Mouse (Mus musculus) lung, postnatal 10 days (tissue): ENCODE results near the gene Olfr458.
"Not testable (repeated sequence)": the region's sequence is repeated elsewhere in the genome, so short reads cannot be mapped to it uniquely, and the experiment has no call there.

Experiments
- DNase-seq: peaks from one replicate; pipeline ENCODE4 v3.0.0; 2021

Olfr458 gene

GRCm38 (mm10) chr6:42465096-42465495 is at the start of gene Olfr458:
Gene Olfr458 (minus strand): TSS chr6:42465196.
- no peak for DNase-seq

GRCm38 (mm10) chr6:42513461-42513860 is 48.5 kb upstream of the Olfr458 start:
- DNase-seq = no peak

- DNase-seq = no peak
Measured at GRCm38 (mm10) chr6:42509311-42509710, 44.3 kb upstream of the Olfr458 start.

GRCm38 (mm10) chr6:42503478-42503877 is 38.5 kb upstream of the Olfr458 start:
- peak; percentile 17 for DNase-seq

GRCm38 (mm10) chr6:42489731-42490130 is 24.7 kb upstream of the Olfr458 start:
- no peak for DNase-seq

- no peak for DNase-seq
Measured at GRCm38 (mm10) chr6:42487114-42487513, 22.1 kb upstream of the Olfr458 start, which contains the start of gene Olfr456. Gene Olfr456 (minus strand): TSS chr6:42487214.

- peak; percentile 21 for DNase-seq
Measured at GRCm38 (mm10) chr6:42484633-42485032, 19.6 kb upstream of the Olfr458 start.

- no peak for DNase-seq
Measured at GRCm38 (mm10) chr6:42476235-42476634, 11.2 kb upstream of the Olfr458 start, which contains the start of gene Olfr457. Gene Olfr457 (minus strand): TSS chr6:42476335.

- not testable (repeated sequence) for DNase-seq
Measured at GRCm38 (mm10) chr6:42471298-42471697, 6.3 kb upstream of the Olfr458 start.

- DNase-seq = no peak
Measured at GRCm38 (mm10) chr6:42470542-42470941, 5.5 kb upstream of the Olfr458 start.

GRCm38 (mm10) chr6:42447381-42447780 is 17.6 kb downstream of the Olfr458 start:
- no peak for DNase-seq

GRCm38 (mm10) chr6:42444491-42444890 is 20.5 kb downstream of the Olfr458 start:
- no peak for DNase-seq

- no peak for DNase-seq
Measured at GRCm38 (mm10) chr6:42441395-42441794, 23.6 kb downstream of the Olfr458 start.

- no peak for DNase-seq
Measured at GRCm38 (mm10) chr6:42435490-42435889, 29.5 kb downstream of the Olfr458 start.

GRCm38 (mm10) chr6:42434446-42434845 is 30.6 kb downstream of the Olfr458 start, which contains the start of gene Tas2r126:
Gene Tas2r126 (plus strand): TSS chr6:42434535.
- no peak for DNase-seq

GRCm38 (mm10) chr6:42433554-42433953 is 31.4 kb downstream of the Olfr458 start:
- DNase-seq = peak; percentile 41

GRCm38 (mm10) chr6:42426337-42426736 is 38.7 kb downstream of the Olfr458 start:
- DNase-seq = no peak

- DNase-seq = no peak
Measured at GRCm38 (mm10) chr6:42424472-42424871, 40.5 kb downstream of the Olfr458 start.

- DNase-seq = no peak
Measured at GRCm38 (mm10) chr6:42421439-42421838, 43.6 kb downstream of the Olfr458 start.

GRCm38 (mm10) chr6:42419443-42419842 is 45.6 kb downstream of the Olfr458 start:
- DNase-seq = no peak
